Mouse (Mus musculus) C2C12 (cell line): Measurements from ENCODE around the gene Oit3.

ENCODE experiments used
- CEBPB ChIP-seq: IDR thresholded peaks from one replicate; pipeline ENCODE4 v1.6.1; 2011; ENCODE audit warnings: low read depth, mild to moderate bottlenecking, control low read depth, moderate library complexity
- CTCF ChIP-seq: IDR thresholded peaks from one replicate; pipeline ENCODE4 v1.5.1; 2011; ENCODE audit not compliant: control insufficient read depth, insufficient read depth, insufficient read length
- MAX ChIP-seq: IDR thresholded peaks from one replicate; pipeline ENCODE4 v1.6.1; 2011; ENCODE audit warnings: mild to moderate bottlenecking, control low read depth
- MYOD1 ChIP-seq: IDR thresholded peaks from one replicate; pipeline ENCODE4 v1.6.1; 2011; ENCODE audit warnings: low read depth; ENCODE audit not compliant: control insufficient read depth, insufficient read length
- MYOG ChIP-seq: IDR thresholded peaks from one replicate; pipeline ENCODE4 v1.6.1; 2011; ENCODE audit not compliant: control insufficient read depth, insufficient read length; ENCODE audit errors: extremely low read depth
- USF1 ChIP-seq: IDR thresholded peaks from one replicate; pipeline ENCODE4 v1.6.1; 2011; ENCODE audit warnings: low read depth, mild to moderate bottlenecking, control low read depth, moderate library complexity

GRCm38 (mm10) chr10:59429448-59430135 lies 12.0 kb downstream of the Oit3 start:
- TF ChIP-seq CTCF (no peak), CEBPB (no peak), MYOG (no peak), MAX (no peak), USF1 (no peak), MYOD1 (no peak)
